Mouse (Mus musculus): ENCODE data around the gene Slc30a10.

Gene Slc30a10

DNA sequence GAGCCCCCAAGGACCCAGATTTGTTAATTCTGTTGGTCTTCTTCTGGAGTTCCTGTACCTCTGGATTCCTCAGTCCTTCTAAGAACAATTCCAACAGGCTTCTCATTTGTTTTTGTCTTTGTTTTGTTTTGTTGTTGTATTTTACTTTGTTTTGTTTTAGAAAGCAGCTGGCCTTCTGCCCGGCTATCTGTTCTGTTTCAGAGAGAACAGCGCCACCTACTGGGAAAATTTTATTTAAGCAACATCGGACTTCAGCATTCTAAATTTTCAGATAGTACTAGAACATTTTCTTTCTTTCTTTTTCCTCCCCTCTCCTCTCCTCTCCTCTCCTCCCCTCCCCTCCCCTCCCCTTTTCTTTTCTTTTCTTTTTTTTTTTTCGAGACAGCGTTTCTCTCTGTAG lies 62.9 kb downstream of the Slc30a10 start:
- peak; percentile 56 for DNase-seq (ENCODE audit: extremely low spot score)

Data from embryo, embryonic 9.5 days (tissue).